Mouse (Mus musculus) adrenal gland, adult 2 months (tissue): ENCODE results near the gene Susd1. TPM values are rescaled to one million over a fixed set of nuclear protein-coding genes. Genes with fewer than 3 reads are reported as not detected.

ENCODE experiments used
- DNase-seq: peaks from one replicate; pipeline ENCODE4 v3.0.0; 2021
- polyA plus RNA-seq: library from polyadenylated mRNA; depleted of rRNA; stranded (reverse); fragments of >200 nt; gene quantifications from 2 replicates; pipeline ENCODE4 v1.2.3, GENCODE M21; 2012
- total RNA-seq, 2 experiments: library from RNA; stranded (reverse); gene quantifications; 2 replicates each; pipeline ENCODE4 v1.2.3; 2021

Gene Susd1
- total and polyA plus RNA-seq, 3 experiments: 1.7 to 3.4 (median 2.8) TPM

DNA sequence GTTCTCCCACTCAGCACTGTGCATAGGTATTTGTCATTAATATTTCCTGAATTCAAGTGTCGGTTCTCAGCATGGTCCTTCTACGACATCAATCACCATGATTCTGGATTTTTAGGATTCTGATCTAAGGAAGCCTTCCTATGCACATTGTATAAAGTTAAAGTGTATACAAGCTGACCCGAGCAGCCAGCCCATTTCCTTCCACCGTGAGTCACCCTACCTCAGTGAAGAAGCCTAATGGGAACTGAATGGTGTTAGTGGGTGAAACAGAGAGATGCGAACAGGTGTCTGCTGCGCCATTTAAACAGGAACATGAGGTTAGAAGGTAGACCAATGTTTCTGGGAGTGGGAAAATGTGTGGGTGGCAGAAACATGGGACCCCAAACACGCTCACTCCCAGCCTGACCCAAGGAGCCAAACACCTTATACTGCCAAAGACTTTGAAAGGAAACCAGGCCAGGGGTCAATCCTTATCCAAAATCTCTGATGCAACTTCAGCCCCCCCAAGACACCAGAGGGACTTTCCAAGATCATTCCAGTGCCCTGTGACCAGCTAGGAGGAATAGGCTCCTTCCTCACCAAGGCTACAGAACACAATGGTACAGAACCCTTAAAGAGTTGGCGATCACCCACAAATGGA, 99.4 kb downstream of the Susd1 start:
- DNase-seq: no peak

DNA sequence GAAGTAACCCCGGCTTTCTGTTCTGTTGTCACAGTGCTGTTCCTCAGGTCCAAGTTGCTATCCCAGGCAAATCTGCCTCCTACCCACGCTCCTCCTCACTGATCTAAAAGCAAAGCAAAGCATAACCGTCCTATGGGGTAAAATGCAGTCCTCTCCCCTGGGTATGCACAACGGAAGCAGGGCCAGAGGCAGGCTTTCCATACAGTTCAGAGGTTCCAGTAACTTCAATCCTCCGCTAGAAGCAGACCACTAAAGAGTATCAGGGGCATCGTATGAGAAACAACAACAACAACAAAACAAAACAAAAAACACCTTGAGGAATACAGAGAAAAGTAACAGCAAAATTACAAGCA, 100.9 kb downstream of the Susd1 start:
- no peak for DNase-seq

- DNase-seq: no peak
Observed at GRCm38 (mm10) chr4:59336846-59337532, 101.4 kb downstream of the Susd1 start.

DNA sequence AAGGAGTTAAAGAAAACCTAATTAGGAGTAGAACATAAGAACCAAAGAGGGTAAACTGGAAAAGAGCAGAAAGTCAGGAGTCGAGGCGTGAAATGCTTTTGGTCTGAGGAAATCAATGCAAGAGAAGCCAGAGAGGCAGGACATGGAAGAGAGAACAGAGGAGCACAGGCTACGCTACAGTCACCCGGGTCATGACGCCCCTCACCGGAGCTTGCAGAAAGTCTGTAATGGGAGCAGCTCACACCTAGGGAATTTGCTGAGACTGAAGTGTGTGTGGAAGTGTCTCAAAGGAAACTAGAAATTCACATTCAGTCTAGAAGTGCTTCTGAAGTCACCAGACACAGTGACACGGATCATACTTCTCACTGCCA, 102.0 kb downstream of the Susd1 start:
- no peak for DNase-seq

DNA sequence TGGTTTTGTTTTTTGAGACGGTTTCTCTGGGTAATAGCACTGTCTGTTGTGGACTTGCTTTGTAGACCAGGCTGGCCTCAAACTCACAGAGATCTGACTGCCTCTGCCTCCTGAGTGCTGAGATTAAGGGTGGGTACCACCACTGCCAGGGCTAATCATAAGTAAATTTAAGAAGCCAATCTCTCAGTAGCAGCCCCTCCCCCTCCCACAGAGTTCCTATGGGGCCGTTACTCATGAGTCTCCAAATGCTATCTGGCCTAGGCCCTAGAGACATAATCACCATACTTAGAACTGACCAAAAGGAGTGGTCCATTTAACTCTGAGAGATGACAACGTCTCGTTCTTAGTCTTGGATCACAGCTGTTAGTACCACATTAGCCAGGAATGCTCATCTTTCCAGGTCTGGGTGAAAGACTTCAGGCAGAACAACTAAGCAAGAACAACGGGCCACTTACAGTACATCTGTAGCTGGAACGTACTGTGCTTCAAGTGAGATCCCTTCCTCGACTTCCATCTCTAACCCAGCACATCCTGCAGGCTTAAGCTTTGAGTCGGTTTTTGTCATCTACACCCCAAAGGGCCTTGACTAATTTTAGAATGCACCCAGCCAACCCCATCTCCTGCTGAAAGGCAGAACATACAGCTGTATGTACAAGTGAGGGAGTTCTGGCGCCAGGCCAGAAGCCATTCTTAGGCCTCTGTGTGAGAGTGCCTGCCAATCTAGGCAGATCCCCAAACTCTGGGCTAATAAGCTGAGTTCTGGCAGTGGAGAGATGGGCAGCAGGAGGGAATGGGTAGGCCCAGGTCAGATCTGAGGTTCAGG, 102.6 kb downstream of the Susd1 start:
- DNase-seq: no peak

DNA sequence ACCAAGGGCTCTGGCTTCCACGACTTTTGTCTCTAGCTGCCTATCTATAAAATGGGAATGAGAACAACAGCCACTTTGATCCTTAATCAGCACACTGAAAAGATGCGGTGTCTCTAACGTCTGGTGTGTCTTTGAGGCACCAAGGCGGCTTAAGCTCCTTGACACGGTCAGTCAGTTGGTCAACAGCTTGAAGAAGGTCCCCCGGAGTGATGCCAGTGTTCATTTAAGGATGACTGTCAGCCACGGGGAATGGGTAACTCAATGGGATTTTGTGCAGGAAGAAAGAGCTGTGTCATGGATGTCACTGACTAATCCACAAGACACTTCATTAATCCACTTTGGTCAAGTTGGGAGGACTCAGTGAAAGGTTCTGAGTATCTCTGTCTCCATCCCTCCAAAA, 103.3 kb downstream of the Susd1 start:
- DNase-seq: no peak

GRCm38 (mm10) chr4:59334236-59334635, 104.2 kb downstream of the Susd1 start:
- DNase-seq: no peak

GRCm38 (mm10) chr4:59333424-59333895, 105.0 kb downstream of the Susd1 start:
- no peak for DNase-seq

GRCm38 (mm10) chr4:59332691-59333423, 105.6 kb downstream of the Susd1 start:
- no peak for DNase-seq

- peak; percentile 33 for DNase-seq
Observed at GRCm38 (mm10) chr4:59332089-59332488, 106.3 kb downstream of the Susd1 start.

GRCm38 (mm10) chr4:59331633-59332032, 106.8 kb downstream of the Susd1 start:
- DNase-seq: peak; percentile 95

- no peak for DNase-seq
Observed at GRCm38 (mm10) chr4:59330961-59331604, 107.3 kb downstream of the Susd1 start.

- DNase-seq: peak; percentile 70
Observed at GRCm38 (mm10) chr4:59329461-59330304, 108.8 kb downstream of the Susd1 start.

GRCm38 (mm10) chr4:59328821-59329220, 109.6 kb downstream of the Susd1 start:
- DNase-seq: no peak

DNA sequence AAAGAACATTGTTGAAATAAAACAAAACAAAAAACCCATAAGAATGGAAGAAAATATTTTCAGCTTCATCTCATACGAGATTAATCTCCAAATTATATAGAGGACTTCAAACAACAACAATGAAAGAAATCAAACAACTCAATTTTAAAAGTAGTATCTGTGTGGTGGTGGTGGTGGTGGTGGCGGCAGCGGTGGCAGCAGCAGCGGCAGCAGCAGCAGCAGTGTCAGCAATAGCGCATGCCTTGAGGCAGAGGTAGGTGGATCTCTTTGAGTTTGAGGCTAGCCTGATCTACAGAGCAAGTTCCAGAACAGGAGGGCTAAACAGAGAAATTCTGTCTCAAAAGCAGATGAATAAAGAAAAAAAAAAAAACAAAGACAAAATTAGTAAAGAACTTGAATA, 110.4 kb downstream of the Susd1 start:
- DNase-seq: no peak

GRCm38 (mm10) chr4:59326031-59326760, 112.2 kb downstream of the Susd1 start:
- no peak for DNase-seq

DNA sequence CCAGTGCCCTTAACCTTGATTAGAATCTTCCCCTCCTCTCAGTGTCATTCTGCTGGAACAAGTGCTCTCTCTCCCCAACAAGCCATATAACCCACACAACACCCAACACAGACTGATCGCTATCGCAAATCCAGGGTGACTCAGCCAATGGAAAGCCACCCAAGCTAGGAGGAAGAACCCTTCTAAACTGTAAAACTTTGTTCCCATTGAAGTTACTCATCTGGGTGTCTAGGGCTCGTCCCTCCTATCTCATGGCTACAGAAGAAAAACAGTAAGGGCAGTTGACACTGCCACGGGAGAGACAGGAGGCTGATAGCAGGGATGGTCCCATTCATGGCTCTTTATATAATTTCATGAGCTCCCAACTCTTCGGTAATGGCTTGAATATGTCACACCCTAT, 114.1 kb downstream of the Susd1 start:
- no peak for DNase-seq

- peak; percentile 29 for DNase-seq
Observed at GRCm38 (mm10) chr4:59323231-59323651, 115.2 kb downstream of the Susd1 start.

- no peak for DNase-seq
Observed at GRCm38 (mm10) chr4:59322733-59323132, 115.7 kb downstream of the Susd1 start.

- no peak for DNase-seq
Observed at GRCm38 (mm10) chr4:59322056-59322455, 116.4 kb downstream of the Susd1 start.
